Mouse (Mus musculus): ENCODE results near the gene Cep112.

DNA sequence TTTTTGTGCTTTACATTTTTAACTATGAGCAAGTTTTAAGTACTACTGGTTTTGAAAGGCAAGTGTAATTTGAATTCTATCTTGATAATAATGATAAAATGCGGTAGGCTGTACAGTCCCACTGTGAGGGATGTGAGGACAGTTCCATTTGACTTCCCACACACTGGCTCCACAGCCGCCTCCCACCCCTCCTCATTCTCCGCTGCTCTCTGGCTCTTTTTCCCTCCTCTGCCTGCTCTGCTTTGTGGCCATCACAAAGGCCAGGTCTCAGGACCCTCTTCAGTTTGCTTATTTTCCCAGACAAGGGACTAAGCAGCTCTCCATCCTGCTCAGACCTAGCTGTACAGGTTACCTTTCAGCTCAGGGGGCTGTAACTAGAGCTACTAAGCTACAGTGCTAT, 379.0 kb downstream of the Cep112 start:
- TF ChIP-seq CTCF (IDR thresholded peaks at IDR 0.05; ENCODE audit: low read depth), result no peak
- TF ChIP-seq EP300 (IDR thresholded peaks at IDR 0.05; ENCODE audit: low read depth), result no peak

Measured in liver, embryonic 14.5 days (tissue).